Mouse (Mus musculus) liver, postnatal 0 days (tissue): ENCODE measurements at regions not wholly inside any gene's neighbourhood (a gene's known extent, or its start where the extent isn't known, plus 50 kb on each side); places are given as distances from the start of the nearest gene placed in this dataset.

Experiments
- ATAC-seq: fragments of 200-750 bp; cut with Nextera tagmentation; 2 replicates; pipeline ENCODE4 v1.8.0; 2017; ENCODE audit warnings: mild to moderate bottlenecking, moderate library complexity
- DNase-seq: peaks from one replicate; pipeline ENCODE4 v3.0.0-alpha.2; 2016
- H3K27ac ChIP-seq: fragments of 300-500 bp; sonication (generic); 2 replicates; pipeline ENCODE4 v1.5.1; 2014; ENCODE audit warnings: antibody characterized with exemption, moderate library complexity, mild to moderate bottlenecking, low read depth
- H3K27me3 ChIP-seq: fragments of 300-500 bp; sonication (generic); 2 replicates; pipeline ENCODE4 v1.6.1; 2014; ENCODE audit warnings: low read length, control low read depth, mixed read lengths; ENCODE audit not compliant: insufficient read depth
- H3K36me3 ChIP-seq: fragments of 300-500 bp; sonication (generic); replicated peaks from 2 replicates; pipeline ENCODE4 v1.6.1; 2014; ENCODE audit warnings: mild to moderate bottlenecking, control low read depth, low read length, moderate library complexity, mixed read lengths; ENCODE audit not compliant: insufficient read depth
- H3K4me1 ChIP-seq: fragments of 300-500 bp; sonication (generic); 2 replicates; pipeline ENCODE4 v1.6.1; 2014; ENCODE audit warnings: antibody characterized with exemption, mild to moderate bottlenecking, control low read depth; ENCODE audit not compliant: insufficient read depth
- H3K4me2 ChIP-seq: fragments of 300-500 bp; sonication (generic); 2 replicates; pipeline ENCODE4 v1.6.1; 2014; ENCODE audit warnings: low read depth, mild to moderate bottlenecking, low read length, moderate library complexity, mixed read lengths
- H3K4me3 ChIP-seq: fragments of 300-500 bp; sonication (generic); 2 replicates; pipeline ENCODE4 v1.5.1; 2014; ENCODE audit warnings: low read depth, low read length
- H3K9ac ChIP-seq: fragments of 300-500 bp; sonication (generic); replicated peaks from 2 replicates; pipeline ENCODE4 v1.6.1; 2014; ENCODE audit warnings: mild to moderate bottlenecking, moderate library complexity
- H3K9me3 ChIP-seq: fragments of 300-500 bp; sonication (generic); 2 replicates; pipeline ENCODE4 v1.6.1; 2016; ENCODE audit warnings: mild to moderate bottlenecking, control low read depth, low read length, mixed read lengths
- CTCF ChIP-seq: sonication (generic); IDR thresholded peaks from 2 replicates; pipeline ENCODE4 v1.5.1; 2016; ENCODE audit warnings: antibody characterized with exemption, low read depth
- EP300 ChIP-seq: IDR thresholded peaks from 2 replicates; pipeline ENCODE4 v1.6.1; 2016; ENCODE audit warnings: antibody characterized with exemption, low read depth, mild to moderate bottlenecking
- WGBS: fragments of 180-500 bp; shearing (Covaris S2); extraction: QIAGEN DNeasy Blood & Tissue Kit; methylation state at CpG from one replicate; pipeline ENCODE4 v1.1.7; 2014; ENCODE audit not compliant: insufficient replicate concordance; 5-methylcytosine and 5-hydroxymethylcytosine counted together

DNA sequence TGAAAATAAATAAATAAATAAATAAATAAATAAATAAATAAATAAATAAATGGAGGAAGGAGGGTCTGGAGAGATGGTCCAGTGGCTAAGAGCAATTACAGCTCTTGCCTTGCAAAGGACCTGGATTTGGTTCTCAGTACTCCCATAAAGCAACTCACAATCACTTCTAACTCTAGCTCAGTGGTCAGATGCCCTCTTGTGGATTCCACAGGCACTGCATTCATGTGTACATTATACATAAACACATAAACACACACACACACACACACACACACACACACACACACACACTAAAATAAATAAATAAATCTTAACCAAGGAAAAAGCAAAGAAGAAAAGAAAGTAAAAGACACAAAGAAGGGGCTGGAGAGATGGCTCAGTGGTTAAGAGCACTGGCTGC lies 74.2 kb upstream of the Dhx40 start:
- Histone ChIP-seq H3K36me3 (no peaks in the 10 kb centered on the region), H3K27me3 (no peaks in the 10 kb centered on the region), H3K9me3 (no peaks in the 10 kb centered on the region), H3K4me3 (no peak overlapping the region), H3K27ac (no peak overlapping the region), H3K4me1 (no peaks in the 10 kb centered on the region), H3K9ac (no peak overlapping the region), H3K4me2 (no peak overlapping the region)
- DNase-seq (no peak), ATAC-seq (no peak)
- TF ChIP-seq CTCF = peak; percentile 36; the same call in 1 of the 2 replicates
- TF ChIP-seq EP300 = no peak

GRCm38 (mm10) chr11:86879356-86879905 lies 71.9 kb upstream of the Dhx40 start:
- no peak overlapping the region for H3K4me2 ChIP-seq
- H3K9me3 ChIP-seq = peaks cover 4% of the 10 kb centered on the region; the same call in 1 of the 2 replicates
- H3K9ac ChIP-seq = no peak overlapping the region
- DNase-seq (no peak), ATAC-seq (no peak)
- no peak overlapping the region for H3K4me3 ChIP-seq
- H3K27ac ChIP-seq = no peak overlapping the region
- peaks cover 7% of the 10 kb centered on the region for H3K4me1 ChIP-seq
- TF ChIP-seq CTCF = no peak
- no peak for TF ChIP-seq EP300
- no peaks in the 10 kb centered on the region for H3K36me3 ChIP-seq
- 60% methylated on average over 6 of the region's 6 CpGs for WGBS
- H3K27me3 ChIP-seq = no peaks in the 10 kb centered on the region

- DNase-seq (no peak), ATAC-seq (no peak)
- 81% methylated on average over 11 of the region's 11 CpGs for WGBS
- no peaks in the 10 kb centered on the region for H3K36me3 ChIP-seq
- no peak overlapping the region for H3K4me2 ChIP-seq
- peaks cover 7% of the 10 kb centered on the region for H3K4me1 ChIP-seq
- no peak overlapping the region for H3K9ac ChIP-seq
- TF ChIP-seq EP300 (no peak), CTCF (peak; percentile 45)
- H3K27ac ChIP-seq = no peak overlapping the region
- H3K4me3 ChIP-seq = no peak overlapping the region
- peaks cover 4% of the 10 kb centered on the region; the same call in 1 of the 2 replicates for H3K9me3 ChIP-seq
- H3K27me3 ChIP-seq = no peaks in the 10 kb centered on the region
These were observed 71.0 kb upstream of the Dhx40 start for GRCm38 (mm10) chr11:86878327-86879065.

- no peak for ATAC-seq
- Histone ChIP-seq H3K27ac (no peak overlapping the region), H3K4me3 (no peak overlapping the region), H3K4me1 (peaks cover 11% of the 10 kb centered on the region), H3K36me3 (no peaks in the 10 kb centered on the region), H3K9ac (no peak overlapping the region), H3K27me3 (no peaks in the 10 kb centered on the region), H3K4me2 (no peak overlapping the region), H3K9me3 (peaks cover 4% of the 10 kb centered on the region; the same call in 1 of the 2 replicates)
- TF ChIP-seq EP300 (no peak), CTCF (no peak)
- WGBS = 32% methylated on average over 8 of the region's 8 CpGs
- DNase-seq = no peak
These were observed 69.0 kb upstream of the Dhx40 start for GRCm38 (mm10) chr11:86876509-86876908.

DNA sequence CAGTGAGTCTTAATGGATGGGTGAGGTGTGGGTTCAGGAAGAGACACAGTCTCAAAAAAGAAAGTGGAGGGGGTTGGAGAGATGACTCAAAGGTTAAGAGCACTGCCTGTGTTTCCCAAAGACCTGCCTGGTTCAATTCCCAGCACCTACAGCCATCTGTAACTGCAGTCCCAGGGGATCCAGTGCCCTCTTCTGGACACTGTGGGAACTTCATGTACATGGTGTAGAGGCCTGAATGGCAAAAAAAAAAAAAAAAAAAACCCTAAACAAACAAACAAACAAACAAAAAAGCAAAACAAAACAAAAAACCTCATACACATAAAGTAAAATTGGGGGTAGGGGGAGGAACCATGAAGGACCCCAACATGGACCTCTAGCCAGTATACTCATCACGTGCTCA lies 68.2 kb upstream of the Dhx40 start:
- ATAC-seq = no peak
- Histone ChIP-seq H3K27ac (no peak overlapping the region), H3K4me3 (no peak overlapping the region), H3K4me2 (no peak overlapping the region), H3K27me3 (no peaks in the 10 kb centered on the region), H3K9me3 (peaks cover 4% of the 10 kb centered on the region; the same call in 1 of the 2 replicates), H3K4me1 (peaks cover 16% of the 10 kb centered on the region), H3K36me3 (no peaks in the 10 kb centered on the region), H3K9ac (no peak overlapping the region)
- WGBS = 79% methylated on average over 1 of the region's 1 CpGs
- TF ChIP-seq EP300 (no peak), CTCF (peak; percentile 46)
- no peak for DNase-seq

- Histone ChIP-seq H3K36me3 (no peaks in the 10 kb centered on the region), H3K4me3 (no peak overlapping the region)
These were observed 67.2 kb upstream of the Dhx40 start for GRCm38 (mm10) chr11:86874666-86875295.

More at GRCm38 (mm10) chr11:86874666-86875295, 67.2 kb upstream of the Dhx40 start:
- H3K27ac ChIP-seq = no peak overlapping the region
- H3K9ac ChIP-seq = no peak overlapping the region; the same call in 1 of the 2 replicates
- peaks cover 4% of the 10 kb centered on the region; the same call in 1 of the 2 replicates for H3K9me3 ChIP-seq
- peak; percentile 71 for TF ChIP-seq CTCF
- TF ChIP-seq EP300 = no peak
- H3K27me3 ChIP-seq = no peaks in the 10 kb centered on the region
- WGBS = 65% methylated on average over 12 of the region's 12 CpGs
- peak; percentile 43 for DNase-seq
- peaks cover 16% of the 10 kb centered on the region for H3K4me1 ChIP-seq
- peak; percentile 76 for ATAC-seq
- no peak overlapping the region for H3K4me2 ChIP-seq
